Mouse (Mus musculus) ES-Bruce4 (cell line): ENCODE measurements at regions not wholly inside any gene's neighbourhood (a gene's known extent, or its start where the extent isn't known, plus 50 kb on each side); places are given as distances from the start of the nearest gene placed in this dataset.

ENCODE experiments used
- CTCF ChIP-seq: IDR thresholded peaks from one replicate; pipeline ENCODE4 v1.8.1; 2011; ENCODE audit warnings: low read depth, low read length
- EP300 ChIP-seq: IDR thresholded peaks from 2 replicates; pipeline ENCODE4 v1.6.1; 2011; ENCODE audit warnings: low read depth, low read length; ENCODE audit not compliant: insufficient read depth
- POLR2A ChIP-seq: IDR thresholded peaks from one replicate; pipeline ENCODE4 v1.8.1; 2011; ENCODE audit warnings: low read length; ENCODE audit not compliant: insufficient read depth

GRCm38 (mm10) chr12:98352401-98352800, 84.0 kb downstream of the Gpr65 start:
- TF ChIP-seq POLR2A (no peak), CTCF (no peak), EP300 (no peak)
